Mouse (Mus musculus) thymus, adult 2 months (tissue): ENCODE data around the gene Rab5c.

Source experiments
- CTCF ChIP-seq: fragments of 200-500 bp; IDR thresholded peaks from 2 replicates; pipeline ENCODE4 v1.5.1; 2012; ENCODE audit warnings: mild to moderate bottlenecking, control low read depth, low read length, moderate library complexity, borderline replicate concordance; ENCODE audit not compliant: control insufficient read depth, poor library complexity, insufficient read depth; ENCODE audit errors: extremely low read depth
- POLR2A ChIP-seq: fragments of 200-500 bp; IDR thresholded peaks from 2 replicates; pipeline ENCODE4 v1.6.1; 2012; ENCODE audit warnings: mild to moderate bottlenecking, low read length, control low read depth, moderate library complexity; ENCODE audit not compliant: control insufficient read depth, poor library complexity, insufficient read depth; ENCODE audit errors: extremely low read depth

GRCm38 (mm10) chr11:100701301-100701700, 36.7 kb downstream of the Rab5c start:
- no peak for TF ChIP-seq CTCF
- TF ChIP-seq POLR2A: no peak
